Mouse (Mus musculus): Measurements from ENCODE around the gene Commd8. TPM values are rescaled to one million over a fixed set of nuclear protein-coding genes. Genes with fewer than 3 reads are reported as not detected.
"Not testable (repeated sequence)": the region's sequence is repeated elsewhere in the genome, so short reads cannot be mapped to it uniquely, and the experiment has no call there.

Commd8 gene
- polyA plus RNA-seq, 1 experiment from 2014 or later, result 161 TPM

GRCm38 (mm10) chr5:72158667-72159066, 9.3 kb downstream of the Commd8 start:
- 90% methylated on average over 12 of the region's 12 CpGs for WGBS
- Histone ChIP-seq H3K4me1 (ENCODE audit: control insufficient read depth, insufficient read depth, low read depth, low read length) (no peaks in the 10 kb centered on the region), H3K9ac (ENCODE audit: low read depth, low read length) (no peak overlapping the region), H3K27me3 (replicated peaks; ENCODE audit: control insufficient read depth, insufficient read depth, low read length) (no peaks in the 10 kb centered on the region), H3K4me3 (ENCODE audit: low read length) (no peak overlapping the region), H3K9me3 (ENCODE audit: control insufficient read depth, low read length) (no peaks in the 10 kb centered on the region), H3K4me2 (ENCODE audit: low read length) (no peak overlapping the region), H3K36me3 (ENCODE audit: control insufficient read depth, insufficient read depth, low read length) (peaks cover 24% of the 10 kb centered on the region), H3K27ac (ENCODE audit: low read depth, low read length) (no peak overlapping the region)
- no peak for ATAC-seq

- no peak overlapping the region for H3K27ac ChIP-seq (ENCODE audit: low read depth, low read length)
- no peak overlapping the region for H3K4me2 ChIP-seq (ENCODE audit: low read length)
- WGBS, result 95% methylated on average over 5 of the region's 5 CpGs
- H3K4me3 ChIP-seq (ENCODE audit: low read length), result no peak overlapping the region
- H3K4me1 ChIP-seq (ENCODE audit: control insufficient read depth, insufficient read depth, low read depth, low read length), result no peaks in the 10 kb centered on the region
- H3K27me3 ChIP-seq (replicated peaks; ENCODE audit: control insufficient read depth, insufficient read depth, low read length), result no peaks in the 10 kb centered on the region
- H3K36me3 ChIP-seq (ENCODE audit: control insufficient read depth, insufficient read depth, low read length), result peaks cover 23% of the 10 kb centered on the region
- no peaks in the 10 kb centered on the region for H3K9me3 ChIP-seq (ENCODE audit: control insufficient read depth, low read length)
- no peak overlapping the region for H3K9ac ChIP-seq (ENCODE audit: low read depth, low read length)
- ATAC-seq, result no peak
Observed at GRCm38 (mm10) chr5:72156598-72156997, 11.4 kb downstream of the Commd8 start.

DNA sequence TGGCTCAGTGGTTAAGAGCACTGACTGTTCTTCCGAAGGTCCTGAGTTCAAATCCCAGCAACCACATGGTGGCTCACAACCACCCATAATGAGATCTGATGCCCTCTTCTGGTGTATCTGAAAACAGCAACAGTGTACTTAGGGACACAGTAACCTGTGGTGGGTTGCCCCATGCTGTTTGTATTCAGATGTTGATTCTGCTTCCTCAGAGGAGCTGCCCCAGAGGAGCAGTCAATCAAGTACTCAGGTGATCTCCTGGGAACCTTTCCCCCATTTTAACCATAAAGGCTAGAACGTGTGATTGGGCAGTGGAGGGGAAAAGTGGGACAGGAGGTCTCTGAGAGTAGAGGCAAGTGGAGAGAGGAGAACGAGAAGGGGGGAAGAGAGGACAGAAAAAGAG, 12.3 kb downstream of the Commd8 start:
- not testable (repeated sequence) for H3K4me1 ChIP-seq (ENCODE audit: control insufficient read depth, insufficient read depth, low read depth, low read length); H3K27me3 ChIP-seq (replicated peaks; ENCODE audit: control insufficient read depth, insufficient read depth, low read length); H3K4me2 ChIP-seq (ENCODE audit: low read length); H3K4me3 ChIP-seq (ENCODE audit: low read length); H3K27ac ChIP-seq (ENCODE audit: low read depth, low read length); H3K9me3 ChIP-seq (ENCODE audit: control insufficient read depth, low read length); H3K9ac ChIP-seq (ENCODE audit: low read depth, low read length); ATAC-seq
- 63% methylated on average over 3 of the region's 3 CpGs for WGBS
- H3K36me3 ChIP-seq (ENCODE audit: control insufficient read depth, insufficient read depth, low read length), result peaks cover 16% of the 10 kb centered on the region

DNA sequence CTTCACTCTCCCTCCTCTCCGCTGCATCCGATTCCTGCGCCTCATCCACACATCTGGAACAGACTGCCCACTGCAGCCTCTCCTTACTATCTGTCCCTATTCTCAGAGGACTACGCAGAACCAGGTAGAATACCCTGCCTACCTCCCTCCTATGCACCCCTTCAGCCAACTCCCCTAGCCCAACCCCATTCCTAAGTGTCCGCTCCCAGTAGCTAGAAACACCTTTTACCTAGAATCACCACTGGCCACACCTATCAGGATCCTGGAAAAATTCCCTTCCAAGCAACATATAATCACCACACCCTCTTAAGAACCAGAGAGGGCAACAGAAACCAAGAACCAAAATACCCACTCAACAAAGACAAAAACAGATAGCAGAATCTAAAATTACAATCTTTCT, 17.1 kb downstream of the Commd8 start:
- Histone ChIP-seq H3K36me3 (ENCODE audit: control insufficient read depth, insufficient read depth, low read length) (peaks cover 2% of the 10 kb centered on the region; the same call in 1 of the 2 replicates), H3K4me3 (ENCODE audit: low read length) (no peak overlapping the region), H3K9me3 (ENCODE audit: control insufficient read depth, low read length) (no peaks in the 10 kb centered on the region), H3K9ac (ENCODE audit: low read depth, low read length) (no peak overlapping the region), H3K4me2 (ENCODE audit: low read length) (no peak overlapping the region), H3K27ac (ENCODE audit: low read depth, low read length) (no peak overlapping the region), H3K27me3 (replicated peaks; ENCODE audit: control insufficient read depth, insufficient read depth, low read length) (no peaks in the 10 kb centered on the region), H3K4me1 (ENCODE audit: control insufficient read depth, insufficient read depth, low read depth, low read length) (no peaks in the 10 kb centered on the region)
- 95% methylated on average over 5 of the region's 5 CpGs for WGBS
- ATAC-seq, result no peak

- no peaks in the 10 kb centered on the region for H3K27me3 ChIP-seq (replicated peaks; ENCODE audit: control insufficient read depth, insufficient read depth, low read length)
- ATAC-seq, result no peak
- no peaks in the 10 kb centered on the region for H3K36me3 ChIP-seq (ENCODE audit: control insufficient read depth, insufficient read depth, low read length)
- H3K9ac ChIP-seq (ENCODE audit: low read depth, low read length), result no peak overlapping the region; the same call in 1 of the 2 replicates
- H3K27ac ChIP-seq (ENCODE audit: low read depth, low read length), result no peak overlapping the region
- H3K9me3 ChIP-seq (ENCODE audit: control insufficient read depth, low read length), result no peaks in the 10 kb centered on the region
- no peak overlapping the region for H3K4me2 ChIP-seq (ENCODE audit: low read length)
- H3K4me3 ChIP-seq (ENCODE audit: low read length), result no peak overlapping the region
- no peaks in the 10 kb centered on the region for H3K4me1 ChIP-seq (ENCODE audit: control insufficient read depth, insufficient read depth, low read depth, low read length)
- WGBS, result 45% methylated on average over 5 of the region's 5 CpGs
Observed at GRCm38 (mm10) chr5:72148679-72149078, 19.3 kb downstream of the Commd8 start.

GRCm38 (mm10) chr5:72139619-72140018, 28.4 kb downstream of the Commd8 start:
- Histone ChIP-seq H3K27ac (ENCODE audit: low read depth, low read length) (no peak overlapping the region), H3K9ac (ENCODE audit: low read depth, low read length) (no peak overlapping the region), H3K4me2 (ENCODE audit: low read length) (no peak overlapping the region), H3K4me3 (ENCODE audit: low read length) (no peak overlapping the region), H3K9me3 (ENCODE audit: control insufficient read depth, low read length) (no peaks in the 10 kb centered on the region), H3K36me3 (ENCODE audit: control insufficient read depth, insufficient read depth, low read length) (no peaks in the 10 kb centered on the region), H3K27me3 (replicated peaks; ENCODE audit: control insufficient read depth, insufficient read depth, low read length) (no peaks in the 10 kb centered on the region), H3K4me1 (ENCODE audit: control insufficient read depth, insufficient read depth, low read depth, low read length) (no peaks in the 10 kb centered on the region)
- peak; percentile 76; the same call in 1 of the 2 replicates for ATAC-seq
- WGBS, result 62% methylated on average over 1 of the region's 1 CpGs

GRCm38 (mm10) chr5:72138256-72138655, 29.7 kb downstream of the Commd8 start:
- no peaks in the 10 kb centered on the region for H3K4me1 ChIP-seq (ENCODE audit: control insufficient read depth, insufficient read depth, low read depth, low read length)
- no peaks in the 10 kb centered on the region for H3K36me3 ChIP-seq (ENCODE audit: control insufficient read depth, insufficient read depth, low read length)
- H3K9me3 ChIP-seq (ENCODE audit: control insufficient read depth, low read length), result no peaks in the 10 kb centered on the region
- ATAC-seq, result no peak
- no peak overlapping the region for H3K4me2 ChIP-seq (ENCODE audit: low read length)
- 86% methylated on average over 7 of the region's 7 CpGs for WGBS
- no peak overlapping the region for H3K9ac ChIP-seq (ENCODE audit: low read depth, low read length)
- H3K27me3 ChIP-seq (replicated peaks; ENCODE audit: control insufficient read depth, insufficient read depth, low read length), result no peaks in the 10 kb centered on the region
- H3K4me3 ChIP-seq (ENCODE audit: low read length), result no peak overlapping the region
- no peak overlapping the region for H3K27ac ChIP-seq (ENCODE audit: low read depth, low read length)

GRCm38 (mm10) chr5:72133906-72134305, 34.1 kb downstream of the Commd8 start:
- no peak for ATAC-seq

GRCm38 (mm10) chr5:72126681-72127080, 41.3 kb downstream of the Commd8 start:
- WGBS, result 90% methylated on average over 4 of the region's 4 CpGs
- no peaks in the 10 kb centered on the region for H3K4me1 ChIP-seq (ENCODE audit: control insufficient read depth, insufficient read depth, low read depth, low read length)

More at GRCm38 (mm10) chr5:72133906-72134305, 34.1 kb downstream of the Commd8 start:
- Histone ChIP-seq H3K27ac (ENCODE audit: low read depth, low read length) (no peak overlapping the region), H3K9ac (ENCODE audit: low read depth, low read length) (no peak overlapping the region), H3K36me3 (ENCODE audit: control insufficient read depth, insufficient read depth, low read length) (no peaks in the 10 kb centered on the region), H3K4me1 (ENCODE audit: control insufficient read depth, insufficient read depth, low read depth, low read length) (no peaks in the 10 kb centered on the region), H3K27me3 (replicated peaks; ENCODE audit: control insufficient read depth, insufficient read depth, low read length) (no peaks in the 10 kb centered on the region), H3K4me3 (ENCODE audit: low read length) (no peak overlapping the region), H3K4me2 (ENCODE audit: low read length) (no peak overlapping the region), H3K9me3 (ENCODE audit: control insufficient read depth, low read length) (no peaks in the 10 kb centered on the region)
- WGBS, result 60% methylated on average over 2 of the region's 2 CpGs

More at GRCm38 (mm10) chr5:72126681-72127080, 41.3 kb downstream of the Commd8 start:
- Histone ChIP-seq H3K9ac (ENCODE audit: low read depth, low read length) (no peak overlapping the region), H3K27me3 (replicated peaks; ENCODE audit: control insufficient read depth, insufficient read depth, low read length) (no peaks in the 10 kb centered on the region), H3K36me3 (ENCODE audit: control insufficient read depth, insufficient read depth, low read length) (no peaks in the 10 kb centered on the region), H3K27ac (ENCODE audit: low read depth, low read length) (no peak overlapping the region), H3K9me3 (ENCODE audit: control insufficient read depth, low read length) (no peaks in the 10 kb centered on the region), H3K4me3 (ENCODE audit: low read length) (no peak overlapping the region), H3K4me2 (ENCODE audit: low read length) (no peak overlapping the region)
- ATAC-seq, result no peak

All from hindbrain, embryonic 16.5 days (tissue).